Mouse (Mus musculus) natural killer cell, adult 2 months (primary cell): Measurements from ENCODE around the gene Etnppl.

Experiments
- DNase-seq, 2 experiments: peaks; one replicate each; pipeline ENCODE4 v3.0.0; 2022; ENCODE audit warnings: low spot score in 2 of 2

Gene Etnppl

DNA sequence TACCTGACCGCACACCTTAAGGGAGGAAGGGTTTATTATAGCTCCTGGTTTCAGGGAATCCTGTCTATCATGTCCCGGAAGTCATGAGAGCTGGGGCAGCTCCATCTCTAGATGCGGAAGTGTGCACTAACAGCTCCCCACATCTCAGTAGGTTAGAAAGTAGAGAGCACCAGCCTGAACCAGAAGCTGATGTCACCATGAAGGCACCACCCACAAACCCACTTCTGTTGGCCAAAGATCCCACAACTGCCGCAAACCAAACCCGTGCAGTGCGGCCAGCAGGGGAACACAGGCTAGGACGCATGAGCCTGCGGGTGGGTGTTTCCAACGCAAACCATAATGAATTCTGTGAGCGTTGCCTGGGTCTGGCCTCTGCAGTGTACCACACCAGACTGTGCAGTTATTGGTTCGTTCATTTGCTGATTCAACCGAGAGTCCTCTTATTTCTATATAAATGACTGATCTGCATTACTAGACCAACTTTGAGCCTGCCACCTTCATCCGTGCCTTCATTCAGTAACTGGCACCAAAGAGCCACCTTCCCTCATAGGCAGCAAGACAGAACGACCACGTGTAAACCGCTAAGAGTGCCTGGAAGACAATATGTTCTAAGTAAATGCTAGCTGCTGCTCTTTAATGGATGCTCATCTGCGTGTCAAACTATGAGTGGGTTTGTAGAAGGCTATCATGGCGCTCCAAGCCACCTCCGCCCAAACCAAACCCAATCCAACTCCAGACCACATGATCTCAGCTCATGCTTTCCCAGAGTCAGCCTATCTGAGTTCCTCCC is 60.6 kb downstream of the Etnppl start:
- DNase-seq = no peak

DNA sequence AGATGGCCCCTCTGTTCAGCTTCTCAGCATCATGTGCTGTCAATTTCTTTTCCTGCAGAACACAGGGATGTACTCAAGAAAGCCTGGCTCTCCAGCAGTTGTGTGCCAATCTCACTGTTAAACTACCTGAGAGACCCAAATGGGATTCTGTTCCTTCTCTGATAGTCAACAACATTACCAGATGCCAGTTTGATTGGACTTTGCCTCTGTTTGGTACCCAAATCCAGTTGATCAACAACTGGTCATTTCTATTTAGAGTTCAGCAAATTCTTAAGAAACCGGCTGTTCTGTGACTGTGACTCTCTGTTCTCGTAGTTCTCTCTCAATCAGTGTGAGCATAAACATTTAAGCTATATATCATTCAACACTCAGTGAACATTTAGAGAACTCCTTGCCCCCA is 64.0 kb downstream of the Etnppl start:
- DNase-seq = no peak

DNA sequence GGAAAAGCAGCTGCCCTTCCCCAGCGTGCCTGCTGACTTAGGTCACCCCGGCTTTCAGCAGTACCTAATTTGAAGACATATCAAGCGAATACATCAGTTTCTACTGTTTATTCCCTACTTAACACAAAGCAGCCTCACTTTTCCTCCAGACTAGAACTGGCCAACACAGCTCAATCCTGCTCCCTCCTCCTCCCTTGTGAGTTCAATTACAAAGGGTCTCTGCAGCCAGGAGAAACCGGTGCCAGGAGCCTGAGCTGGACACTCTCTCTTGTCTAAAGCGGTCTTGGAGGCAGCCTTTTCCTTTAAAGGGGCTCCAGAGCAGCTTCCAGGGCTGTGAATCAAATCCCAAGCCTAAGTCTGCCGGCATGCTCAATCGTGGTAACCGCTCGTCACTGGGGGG is 64.9 kb downstream of the Etnppl start:
- DNase-seq = no peak

DNA sequence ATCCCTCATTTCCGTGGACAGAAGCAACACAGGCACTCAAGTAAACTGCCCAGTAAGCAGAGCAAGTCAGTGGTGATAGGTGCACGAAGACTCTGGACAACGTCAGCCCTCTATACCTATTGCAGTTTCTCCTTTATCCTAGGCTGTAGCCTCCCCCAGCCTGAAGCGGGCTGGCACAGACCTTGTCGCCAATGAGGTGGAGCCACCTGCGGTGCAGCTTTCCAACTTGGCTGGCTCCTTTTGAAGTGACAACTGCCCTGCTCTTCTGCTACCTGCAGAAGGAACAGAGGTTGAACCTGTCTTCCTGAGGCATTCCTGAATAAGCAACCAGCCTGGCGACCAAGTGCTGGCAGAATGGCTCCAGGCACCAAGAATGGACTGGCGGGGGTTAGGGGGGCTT is 66.6 kb downstream of the Etnppl start:
- no peak for DNase-seq

DNA sequence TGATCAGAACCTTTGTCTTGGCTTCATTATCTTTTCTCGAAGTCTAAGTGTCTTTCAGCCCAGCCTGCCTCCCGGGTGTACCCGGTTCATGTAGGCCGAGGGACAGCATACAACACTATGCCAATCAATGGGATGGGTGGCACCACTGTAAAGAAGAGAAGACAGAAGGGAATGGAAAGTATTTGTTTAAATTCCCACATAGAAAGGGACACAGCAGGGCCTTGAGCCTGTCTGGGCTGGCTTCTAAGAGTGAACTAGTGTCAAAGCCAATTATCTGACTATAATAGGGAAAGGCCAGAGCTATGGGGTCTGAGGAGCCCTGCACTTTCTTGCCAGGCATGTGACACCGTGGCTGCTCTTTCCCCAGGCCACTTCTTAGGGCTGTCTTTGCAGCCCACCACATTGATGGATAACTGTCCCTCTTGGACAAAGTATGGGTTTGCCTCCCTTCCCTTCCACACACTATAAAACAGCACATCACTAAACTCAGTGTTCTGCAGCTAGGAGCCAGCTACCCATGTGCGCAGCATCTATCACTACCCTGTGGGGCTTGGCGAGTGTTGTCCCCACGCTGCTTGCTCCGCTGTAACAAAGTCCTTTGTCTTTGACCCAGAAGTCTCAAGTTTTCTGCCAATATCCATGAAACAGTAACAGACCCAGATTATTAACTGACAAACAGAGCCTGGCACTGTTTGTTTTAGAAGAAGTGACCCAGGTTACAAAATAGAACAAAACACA is 67.2 kb downstream of the Etnppl start:
- no peak for DNase-seq

DNA sequence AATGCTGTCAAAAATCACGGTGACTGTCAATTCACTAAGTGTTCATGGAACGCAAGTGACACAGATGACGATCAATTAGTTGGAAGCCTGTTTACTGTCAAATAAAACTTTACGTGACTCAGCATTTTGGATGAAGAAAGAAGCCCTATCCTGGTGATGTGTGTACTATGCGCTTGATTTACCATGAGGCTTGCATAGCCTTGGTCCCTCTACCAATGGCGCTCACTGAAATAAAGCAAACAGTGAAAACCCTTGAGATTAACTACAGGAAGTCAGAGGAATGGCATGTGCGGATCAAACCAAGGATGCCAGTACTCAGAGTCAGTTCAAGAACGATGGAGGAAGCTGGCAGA is 67.7 kb downstream of the Etnppl start:
- DNase-seq = no peak

DNA sequence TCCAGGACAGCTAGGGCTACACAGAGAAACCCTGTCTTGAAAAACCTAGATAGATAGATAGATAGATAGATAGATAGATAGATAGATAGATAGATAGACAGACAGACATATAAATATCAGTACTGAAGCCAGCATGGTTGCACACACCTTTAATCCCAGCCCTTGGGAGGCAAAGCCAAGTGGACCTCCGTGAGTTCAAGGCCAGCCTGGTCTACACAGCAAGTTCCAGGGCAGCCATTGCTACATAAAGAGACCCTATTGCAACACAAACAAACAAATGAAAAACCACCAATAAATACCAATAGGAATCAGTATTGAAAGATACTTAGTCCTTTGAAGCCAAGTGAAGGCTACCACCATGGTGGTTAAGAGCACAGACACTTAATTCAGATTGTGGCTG is 69.8 kb downstream of the Etnppl start:
- DNase-seq = no peak
